Mouse (Mus musculus) heart, adult 18-20 months (tissue): Measurements from ENCODE around the gene Slc17a6. TPM values are rescaled to one million over a fixed set of nuclear protein-coding genes. Genes with fewer than 3 reads are reported as not detected.
"Not testable (repeated sequence)": the region's sequence is repeated elsewhere in the genome, so short reads cannot be mapped to it uniquely, and the experiment has no call there.

ENCODE experiments used
- DNase-seq, 2 experiments: peaks; one replicate each; pipeline ENCODE4 v3.0.0; 2021 to 2022; ENCODE audit warnings: mixed read lengths in 1 of 2
- total RNA-seq, 2 experiments: library from RNA; stranded (reverse); gene quantifications; 2 replicates each; pipeline ENCODE4 v1.2.3; 2021

Slc17a6 gene
- total RNA-seq, 2 experiments from 2014 or later: not detected

DNA sequence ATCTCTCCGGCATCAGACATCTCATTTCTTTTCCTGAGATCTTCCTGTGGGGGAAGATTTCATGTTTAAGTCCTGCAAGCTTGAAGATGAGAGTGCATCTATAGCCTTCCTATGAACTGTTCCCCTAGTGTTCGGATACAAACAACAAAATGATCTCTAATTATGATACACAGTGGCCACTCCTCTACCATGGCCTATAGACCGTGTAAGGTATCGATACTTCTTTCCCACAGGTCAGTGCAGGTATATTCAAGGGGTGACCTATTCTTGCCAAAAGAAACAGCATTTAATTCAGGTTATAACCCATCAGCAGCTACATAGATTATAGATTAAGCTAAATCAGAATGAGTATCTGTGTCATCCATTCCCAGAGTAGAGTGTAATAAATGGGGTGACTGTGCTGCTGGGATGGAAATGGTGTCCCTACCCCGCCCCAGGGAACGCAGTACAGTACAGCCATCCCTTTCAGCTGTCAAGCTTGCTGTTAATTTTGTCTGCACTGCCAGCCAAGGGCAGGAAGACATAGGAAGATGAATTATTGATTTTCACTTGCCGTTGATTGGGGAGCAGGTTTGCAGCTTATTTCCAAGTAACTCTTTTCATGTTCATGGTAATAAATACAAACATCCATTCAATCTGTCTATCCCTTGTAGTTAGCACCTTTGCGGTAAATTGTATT is 71.9 kb downstream of the Slc17a6 start:
- DNase-seq: no peak

DNA sequence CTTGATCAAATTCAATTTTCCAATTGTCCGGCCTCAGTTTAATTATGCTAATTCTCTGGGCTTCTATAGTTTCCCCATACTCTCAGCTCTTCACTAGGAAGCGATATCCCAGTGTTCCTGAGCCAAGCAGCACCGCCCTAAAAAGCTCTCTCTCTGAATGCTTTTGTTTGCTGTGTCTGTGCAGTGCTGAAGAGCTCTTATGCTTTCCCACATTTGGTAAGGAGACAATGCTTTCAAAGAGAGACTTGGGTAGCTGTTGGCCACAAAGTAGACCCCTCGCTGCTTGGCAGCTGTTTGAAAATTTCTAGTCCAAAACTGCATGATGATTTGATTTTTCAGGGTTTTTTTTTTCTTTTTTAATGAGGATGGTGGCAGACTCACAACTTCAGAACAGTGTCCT is 72.6 kb downstream of the Slc17a6 start:
- no peak for DNase-seq

- no peak for DNase-seq
Observed at GRCm38 (mm10) chr7:51709508-51709907, 87.7 kb downstream of the Slc17a6 start.

DNA sequence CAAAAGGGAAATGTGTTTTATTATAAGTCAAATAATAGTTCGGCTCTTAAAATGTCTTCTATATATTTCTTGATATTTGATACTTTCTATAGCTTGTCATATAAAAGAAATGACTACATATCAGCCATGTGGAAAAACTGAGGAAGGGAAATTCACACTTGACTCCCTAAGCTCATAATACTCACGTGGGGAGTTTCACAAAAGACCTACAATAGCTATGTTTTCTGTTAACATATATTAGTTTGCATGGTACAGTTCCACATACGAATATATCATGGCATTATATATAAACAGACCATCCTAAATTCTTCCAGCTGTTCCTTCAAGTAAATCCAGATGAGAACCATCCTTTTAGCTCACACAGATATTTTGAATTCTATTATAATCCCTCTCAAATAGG is 88.5 kb downstream of the Slc17a6 start:
- DNase-seq: not testable (repeated sequence)

- DNase-seq: no peak
Observed at GRCm38 (mm10) chr7:51715771-51716170, 94.0 kb downstream of the Slc17a6 start.

Other genes starting within 250 kb of the Slc17a6 start
- 1 to 10 TPM; 2.4 to 3.4 TPM for gene Ano5, start 111.0 kb upstream of the Slc17a6 start, total RNA-seq
- 1 to 10 TPM; 3.7 to 4.2 TPM for gene Gas2, start 240.0 kb downstream of the Slc17a6 start, total RNA-seq
- gene Fancf, start 240.3 kb downstream of the Slc17a6 start, total RNA-seq: 1 to 10 TPM; 1.3 to 1.5 TPM